Mouse (Mus musculus) neural tube, embryonic 13.5 days (tissue): ENCODE results near the gene Kcnj4. TPM values are rescaled to one million over a fixed set of nuclear protein-coding genes. Genes with fewer than 3 reads are reported as not detected.
A peak's percentile ranks its signal among the peaks of the same experiment; 100 is the strongest.

Experiments
- ATAC-seq: fragments of 200-750 bp; cut with Nextera tagmentation; 2 replicates; pipeline ENCODE4 v1.8.0; 2017; ENCODE audit warnings: low read depth, mild to moderate bottlenecking, moderate TSS enrichment, moderate library complexity
- H3K27ac ChIP-seq: fragments of 300-500 bp; sonication (generic); replicated peaks from 2 replicates; pipeline ENCODE4 v1.5.1; 2015; ENCODE audit warnings: moderate library complexity, mild to moderate bottlenecking, inconsistent platforms
- H3K27me3 ChIP-seq: fragments of 300-500 bp; sonication (generic); 2 replicates; pipeline ENCODE4 v1.6.1; 2015; ENCODE audit warnings: mild to moderate bottlenecking, inconsistent platforms
- H3K36me3 ChIP-seq: fragments of 300-500 bp; sonication (generic); 2 replicates; pipeline ENCODE4 v1.6.1; 2015; ENCODE audit warnings: mild to moderate bottlenecking, inconsistent platforms
- H3K4me1 ChIP-seq: fragments of 300-500 bp; sonication (generic); replicated peaks from 2 replicates; pipeline ENCODE4 v1.6.1; 2015; ENCODE audit warnings: inconsistent platforms
- H3K4me2 ChIP-seq: fragments of 300-500 bp; sonication (generic); 2 replicates; pipeline ENCODE4 v1.6.1; 2015; ENCODE audit warnings: inconsistent platforms, mild to moderate bottlenecking, moderate library complexity
- H3K4me3 ChIP-seq: fragments of 300-500 bp; sonication (generic); 2 replicates; pipeline ENCODE4 v1.5.1; 2015; ENCODE audit warnings: mild to moderate bottlenecking, inconsistent platforms
- H3K9ac ChIP-seq: fragments of 300-500 bp; sonication (generic); 2 replicates; pipeline ENCODE4 v1.6.1; 2015; ENCODE audit warnings: moderate library complexity, mild to moderate bottlenecking, inconsistent platforms
- H3K9me3 ChIP-seq: fragments of 300-500 bp; sonication (generic); 2 replicates; pipeline ENCODE4 v1.6.1; 2016; ENCODE audit warnings: inconsistent platforms
- WGBS: fragments of 180-500 bp; shearing (Covaris S2); methylation state at CpG from one replicate; pipeline ENCODE4 v1.1.7; 2015; 5-methylcytosine and 5-hydroxymethylcytosine counted together
- polyA plus RNA-seq: library from polyadenylated mRNA; unstranded; fragments of >200 nt; fragmentation: Nextera tagmentation; extraction: Ambion mirVana; gene quantifications from 2 replicates; pipeline ENCODE4 v1.2.1, GENCODE M21; 2015

Kcnj4 gene
- polyA plus RNA-seq, 1 experiment from 2014 or later, result not detected

- Histone ChIP-seq H3K36me3 (peaks cover 63% of the 10 kb centered on the region), H3K27me3 (no peaks in the 10 kb centered on the region), H3K27ac (no peak overlapping the region), H3K4me3 (no peak overlapping the region), H3K9me3 (no peaks in the 10 kb centered on the region), H3K9ac (no peak overlapping the region), H3K4me2 (no peak overlapping the region), H3K4me1 (no peaks in the 10 kb centered on the region)
- ATAC-seq, result no peak
- 84% methylated on average over 4 of the region's 4 CpGs for WGBS
These were observed 22.2 kb upstream of the Kcnj4 start for GRCm38 (mm10) chr15:79527192-79527591.

GRCm38 (mm10) chr15:79525979-79526768 lies 21.1 kb upstream of the Kcnj4 start:
- Histone ChIP-seq H3K9ac (no peak overlapping the region), H3K36me3 (peaks cover 53% of the 10 kb centered on the region), H3K9me3 (no peaks in the 10 kb centered on the region), H3K4me3 (no peak overlapping the region), H3K27me3 (no peaks in the 10 kb centered on the region), H3K4me1 (no peaks in the 10 kb centered on the region), H3K27ac (no peak overlapping the region), H3K4me2 (no peak overlapping the region)
- 67% methylated on average over 9 of the region's 9 CpGs for WGBS
- ATAC-seq, result no peak

- ATAC-seq, result no peak
- no peaks in the 10 kb centered on the region for H3K4me1 ChIP-seq
- WGBS, result 90% methylated on average over 5 of the region's 5 CpGs
- no peaks in the 10 kb centered on the region for H3K9me3 ChIP-seq
- H3K4me2 ChIP-seq, result no peak overlapping the region
- no peak overlapping the region for H3K4me3 ChIP-seq
- H3K36me3 ChIP-seq, result peaks cover 47% of the 10 kb centered on the region
- H3K27me3 ChIP-seq, result no peaks in the 10 kb centered on the region
- H3K27ac ChIP-seq, result no peak overlapping the region
- no peak overlapping the region for H3K9ac ChIP-seq
These were observed 20.5 kb upstream of the Kcnj4 start for GRCm38 (mm10) chr15:79525564-79525963.

- ATAC-seq, result no peak
- Histone ChIP-seq H3K4me1 (peaks cover 21% of the 10 kb centered on the region), H3K4me2 (no peak overlapping the region), H3K36me3 (no peaks in the 10 kb centered on the region), H3K27me3 (peaks cover 47% of the 10 kb centered on the region), H3K27ac (no peak overlapping the region), H3K9ac (no peak overlapping the region), H3K4me3 (no peak overlapping the region), H3K9me3 (no peaks in the 10 kb centered on the region)
- 42% methylated on average over 16 of the region's 16 CpGs for WGBS
These were observed 14.6 kb upstream of the Kcnj4 start for GRCm38 (mm10) chr15:79519400-79520220.

- no peak for ATAC-seq
- Histone ChIP-seq H3K27me3 (peaks cover 58% of the 10 kb centered on the region), H3K9ac (no peak overlapping the region), H3K9me3 (no peaks in the 10 kb centered on the region), H3K4me2 (no peak overlapping the region), H3K4me3 (no peak overlapping the region), H3K27ac (no peak overlapping the region), H3K4me1 (peaks cover 27% of the 10 kb centered on the region), H3K36me3 (no peaks in the 10 kb centered on the region)
- whole genome bisulfite sequencing, result 78% methylated on average over 3 of the region's 3 CpGs
These were observed 13.5 kb upstream of the Kcnj4 start for GRCm38 (mm10) chr15:79518571-79518970.

- peaks cover 27% of the 10 kb centered on the region for H3K4me1 ChIP-seq
These were observed 12.7 kb upstream of the Kcnj4 start for GRCm38 (mm10) chr15:79517710-79518109.

GRCm38 (mm10) chr15:79516171-79517096 lies 11.4 kb upstream of the Kcnj4 start, which contains the start of gene Kdelr3:
Gene Kdelr3 (plus strand): TSS chr15:79516411.
- peak; percentile 17 for ATAC-seq
- H3K9me3 ChIP-seq, result no peaks in the 10 kb centered on the region
- peak within 1 kb of the TSS; percentile 46 for H3K4me3 ChIP-seq
- no peaks in the 10 kb centered on the region for H3K36me3 ChIP-seq
- under 1% methylated on average over 71 of the region's 71 CpGs for WGBS
- no peak within 1 kb of the TSS for H3K27ac ChIP-seq
- H3K9ac ChIP-seq, result peak within 1 kb of the TSS; percentile 61
- peaks cover 37% of the 10 kb centered on the region for H3K4me1 ChIP-seq
- peak within 1 kb of the TSS; percentile 73 for H3K4me2 ChIP-seq
- H3K27me3 ChIP-seq, result peaks cover 75% of the 10 kb centered on the region

More at GRCm38 (mm10) chr15:79517710-79518109, 12.7 kb upstream of the Kcnj4 start:
- ATAC-seq, result no peak
- Histone ChIP-seq H3K27ac (no peak overlapping the region), H3K4me3 (peak overlapping the region; percentile 46; the same call in 1 of the 2 replicates), H3K9ac (no peak overlapping the region), H3K36me3 (no peaks in the 10 kb centered on the region), H3K27me3 (peaks cover 65% of the 10 kb centered on the region), H3K4me2 (peak overlapping the region; percentile 73), H3K9me3 (no peaks in the 10 kb centered on the region)
- 48% methylated on average over 4 of the region's 4 CpGs for WGBS

- peaks cover 41% of the 10 kb centered on the region for H3K4me1 ChIP-seq
- H3K36me3 ChIP-seq, result no peaks in the 10 kb centered on the region
- no peak overlapping the region for H3K4me3 ChIP-seq
- no peak overlapping the region for H3K4me2 ChIP-seq
- no peak overlapping the region; the same call in 1 of the 2 replicates for H3K9ac ChIP-seq
- no peak for ATAC-seq
- WGBS, result 9% methylated on average over 9 of the region's 9 CpGs
- no peak overlapping the region for H3K27ac ChIP-seq
- H3K27me3 ChIP-seq, result peaks cover 93% of the 10 kb centered on the region
- H3K9me3 ChIP-seq, result no peaks in the 10 kb centered on the region
These were observed 8.9 kb upstream of the Kcnj4 start for GRCm38 (mm10) chr15:79513940-79514339.

- H3K9me3 ChIP-seq, result no peaks in the 10 kb centered on the region
- H3K4me3 ChIP-seq, result peak overlapping the region; percentile 40
- peak overlapping the region; percentile 69 for H3K4me2 ChIP-seq
- ATAC-seq, result peak; percentile 69
- H3K27me3 ChIP-seq, result peaks cover 93% of the 10 kb centered on the region
- peaks cover 36% of the 10 kb centered on the region for H3K4me1 ChIP-seq
- no peaks in the 10 kb centered on the region for H3K36me3 ChIP-seq
- WGBS, result 1% methylated on average over 61 of the region's 61 CpGs
- H3K27ac ChIP-seq, result no peak overlapping the region
- peak overlapping the region; percentile 62 for H3K9ac ChIP-seq
These were observed 6.7 kb upstream of the Kcnj4 start for GRCm38 (mm10) chr15:79511553-79512320.

- H3K27me3 ChIP-seq, result peaks cover 93% of the 10 kb centered on the region
- peaks cover 38% of the 10 kb centered on the region for H3K4me1 ChIP-seq
- no peaks in the 10 kb centered on the region for H3K36me3 ChIP-seq
- H3K9ac ChIP-seq, result no peak overlapping the region
- no peak for ATAC-seq
- no peak overlapping the region for H3K27ac ChIP-seq
- no peak overlapping the region for H3K4me3 ChIP-seq
- 82% methylated on average over 7 of the region's 7 CpGs for WGBS
- H3K9me3 ChIP-seq, result no peaks in the 10 kb centered on the region
- no peak overlapping the region for H3K4me2 ChIP-seq
These were observed 5.4 kb upstream of the Kcnj4 start for GRCm38 (mm10) chr15:79510425-79510824.

GRCm38 (mm10) chr15:79509998-79510397 lies 5.0 kb upstream of the Kcnj4 start:
- Histone ChIP-seq H3K4me2 (no peak overlapping the region), H3K36me3 (no peaks in the 10 kb centered on the region), H3K9me3 (no peaks in the 10 kb centered on the region), H3K4me3 (no peak overlapping the region), H3K27ac (no peak overlapping the region), H3K27me3 (peaks cover 93% of the 10 kb centered on the region), H3K4me1 (peaks cover 43% of the 10 kb centered on the region), H3K9ac (no peak overlapping the region)
- 31% methylated on average over 6 of the region's 6 CpGs for WGBS
- no peak for ATAC-seq
